Mouse (Mus musculus) MN1 (cell line): ENCODE data around the gene Lcorl.
"Not testable (repeated sequence)": the region's sequence is repeated elsewhere in the genome, so short reads cannot be mapped to it uniquely, and the experiment has no call there.

Experiments
- DNase-seq: peaks from one replicate; pipeline ENCODE4 v3.0.0-alpha.2; 2016; ENCODE audit warnings: low spot score

Gene Lcorl

DNA sequence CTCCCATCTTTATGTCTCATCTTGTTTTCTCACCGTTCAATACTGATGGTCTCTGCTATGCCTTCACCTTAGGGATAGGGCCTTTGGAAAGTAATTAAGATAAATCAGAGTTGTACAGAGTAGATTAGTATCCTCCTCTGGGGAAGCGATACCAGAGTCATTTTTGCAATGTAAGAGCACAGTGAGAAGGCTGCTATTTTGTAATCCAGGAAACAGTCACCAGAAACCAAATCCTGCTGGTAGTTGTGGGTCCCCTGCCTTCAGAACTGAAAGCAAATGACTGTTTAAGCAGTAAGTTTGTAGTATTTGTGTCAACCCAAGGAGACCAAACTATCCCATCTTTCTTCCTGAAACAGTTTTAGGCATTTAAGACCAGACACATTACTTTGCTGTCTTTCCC is 147.8 kb downstream of the Lcorl start:
- DNase-seq = no peak

DNA sequence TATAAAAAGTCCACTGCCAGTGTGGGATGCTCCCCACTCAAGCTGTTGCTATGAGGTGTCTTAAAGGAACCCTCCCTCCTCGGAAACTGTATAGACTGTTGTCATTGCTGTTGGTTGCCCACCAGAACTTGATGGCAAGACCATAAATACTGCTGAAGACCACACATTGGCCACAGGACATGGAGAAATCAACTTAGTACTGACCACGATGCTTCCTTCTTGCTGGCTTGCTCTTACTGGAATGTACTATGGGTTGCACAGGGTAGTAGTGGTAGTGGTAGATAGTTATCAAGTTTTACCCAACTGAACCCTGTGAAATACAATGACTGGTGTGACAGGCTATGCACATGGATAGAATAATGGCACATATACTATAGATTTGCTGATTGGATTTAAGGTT is 150.6 kb downstream of the Lcorl start:
- DNase-seq = no peak

DNA sequence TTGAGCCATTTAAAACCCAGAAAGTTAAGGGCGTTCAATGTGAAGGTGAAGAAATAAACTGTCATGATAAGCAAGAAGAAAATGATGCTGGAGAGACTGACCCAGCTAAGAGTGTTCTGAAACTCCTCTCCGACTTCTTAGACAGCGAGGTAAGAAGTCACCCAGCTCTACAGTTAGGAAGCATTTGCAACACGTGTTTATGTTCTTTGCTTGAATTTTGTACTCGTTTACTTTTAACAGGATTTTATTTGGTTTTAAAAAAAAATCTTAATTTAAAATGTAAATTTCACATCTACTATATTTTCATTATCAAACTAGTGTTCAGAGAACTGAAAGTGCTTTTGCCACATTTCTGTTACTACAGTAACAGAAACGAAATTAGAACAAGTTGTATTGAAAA is 165.7 kb downstream of the Lcorl start:
- DNase-seq = no peak

DNA sequence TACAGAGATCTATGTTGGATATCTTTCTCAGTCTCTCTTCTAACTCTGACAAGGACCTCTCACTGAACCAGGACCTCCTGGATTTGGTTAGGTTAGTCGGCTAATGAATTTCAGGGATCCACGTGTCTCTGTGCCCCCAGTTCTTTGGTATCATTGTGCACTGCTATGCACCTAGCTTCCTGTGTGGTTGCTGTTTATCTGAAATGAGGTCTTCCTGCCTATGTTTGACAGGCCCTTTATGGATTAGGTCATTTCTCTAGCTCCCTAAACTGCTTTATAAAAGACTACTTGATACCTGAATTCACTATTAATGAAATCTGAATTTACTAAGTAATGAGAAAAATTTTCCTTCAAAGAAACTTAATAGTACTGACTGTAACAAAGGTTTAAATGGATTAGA is 166.6 kb downstream of the Lcorl start:
- DNase-seq = no peak

DNA sequence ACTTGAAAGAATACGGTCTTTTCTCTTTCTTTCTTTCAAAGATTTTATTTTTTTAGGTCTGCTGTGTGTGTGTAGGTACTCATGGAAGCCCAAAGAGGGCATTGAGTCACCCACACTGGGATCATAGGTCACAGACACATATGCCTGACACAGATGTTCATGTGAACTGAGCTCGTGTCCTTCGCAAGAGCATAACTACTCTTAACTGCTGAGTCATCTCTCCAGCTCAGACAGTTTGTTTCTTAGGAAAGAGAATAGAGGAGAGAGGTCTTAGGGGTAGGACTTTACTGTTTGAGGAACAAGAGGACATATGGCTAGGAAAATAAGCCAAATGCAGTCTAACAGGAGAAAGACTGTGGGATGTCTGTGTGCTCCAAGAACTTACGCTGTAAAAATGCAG is 168.3 kb downstream of the Lcorl start:
- no peak for DNase-seq

DNA sequence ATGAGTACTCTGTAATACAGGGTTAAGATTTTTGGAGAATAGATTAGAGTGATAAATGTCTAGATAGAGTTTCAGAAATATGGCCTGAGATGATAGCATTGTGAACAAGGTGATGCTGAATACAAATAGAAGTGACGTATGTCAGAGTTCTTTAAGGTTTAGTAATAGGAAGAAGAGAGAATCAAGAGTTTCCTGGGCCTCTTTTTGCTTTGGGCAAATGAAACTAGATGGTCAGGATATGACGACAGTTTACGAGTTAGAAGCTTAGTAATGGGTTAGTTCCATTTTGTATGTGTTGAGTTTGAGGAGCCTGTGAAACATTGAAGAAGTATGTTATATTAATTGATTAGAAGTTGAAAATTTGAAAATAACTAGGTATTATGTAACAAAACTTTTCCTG is 171.2 kb downstream of the Lcorl start:
- no peak for DNase-seq

DNA sequence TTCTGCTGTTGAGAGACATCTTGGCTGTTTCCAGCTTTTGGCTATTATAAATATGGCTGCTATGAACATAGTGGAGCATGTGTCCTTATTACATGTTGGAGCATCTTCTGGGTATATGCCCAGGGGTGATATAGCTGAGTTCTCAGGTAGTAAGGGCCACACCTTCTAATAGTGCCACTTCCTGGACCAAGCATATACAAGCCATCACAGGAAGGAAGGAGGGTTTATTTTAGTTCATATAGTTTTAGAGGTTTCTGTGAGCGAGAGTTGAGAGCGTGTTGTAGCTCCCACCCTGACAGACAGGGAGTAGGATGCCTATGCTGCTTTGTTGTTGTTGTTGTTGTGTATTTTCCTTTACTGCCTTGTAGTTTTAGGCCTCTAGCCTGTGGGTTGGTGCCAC is 172.2 kb downstream of the Lcorl start:
- no peak for DNase-seq

DNA sequence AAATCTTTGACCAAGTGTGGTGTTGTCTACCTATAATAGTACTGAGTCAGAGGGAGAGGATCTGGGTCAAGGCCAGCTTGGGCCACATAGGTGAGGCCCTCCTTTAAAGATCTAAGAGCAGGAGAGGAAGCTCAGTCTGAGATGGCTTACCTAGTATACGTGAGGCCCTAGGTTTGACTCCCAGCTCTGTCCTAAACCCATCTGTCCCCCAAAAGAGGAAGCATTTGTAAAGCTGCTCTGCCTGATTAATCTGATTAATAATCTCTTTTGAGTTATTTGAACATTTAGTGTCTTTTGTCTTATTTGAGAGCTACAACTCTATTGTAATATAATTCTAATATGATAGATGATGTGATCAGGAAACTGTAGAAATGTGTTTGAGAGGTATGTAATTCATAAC is 174.0 kb downstream of the Lcorl start:
- no peak for DNase-seq

DNA sequence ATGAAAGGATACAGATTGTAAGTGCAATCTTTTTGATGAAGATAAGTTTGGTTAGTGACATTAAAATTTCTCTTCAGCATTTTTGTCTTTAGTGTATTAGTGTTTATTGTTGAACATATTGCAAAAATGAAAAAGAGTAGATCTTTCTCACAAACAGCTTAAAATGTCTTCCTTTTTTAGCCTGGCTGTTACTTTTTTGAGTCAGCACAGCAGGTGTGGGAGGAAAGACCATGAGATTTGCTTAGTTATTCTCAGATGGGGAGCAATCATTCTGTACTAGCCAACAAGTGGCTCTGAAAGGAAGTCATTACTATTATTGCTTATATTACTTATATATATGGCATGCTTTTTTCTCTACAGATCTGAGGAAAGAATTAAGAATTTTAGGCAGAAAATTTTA is 177.5 kb downstream of the Lcorl start:
- DNase-seq = no peak

DNA sequence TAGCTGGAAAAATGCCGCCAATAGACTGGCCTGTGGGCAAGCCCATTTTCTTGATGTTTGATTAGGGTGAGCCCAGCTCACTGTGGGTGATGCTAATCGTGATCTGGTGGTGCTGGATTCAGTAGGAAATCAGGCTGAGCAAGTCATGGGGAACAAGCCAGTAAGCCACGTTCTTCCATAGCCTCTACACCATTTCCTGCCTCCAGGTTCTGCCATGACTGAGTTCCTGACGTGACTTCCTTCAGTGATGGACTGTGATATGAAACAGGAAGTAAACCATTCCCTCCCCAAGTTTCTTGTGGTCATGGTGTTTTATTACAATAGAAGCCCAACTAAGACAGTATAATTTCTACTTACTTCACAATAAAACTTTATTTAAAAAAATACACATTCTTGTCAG is 179.8 kb downstream of the Lcorl start:
- no peak for DNase-seq

DNA sequence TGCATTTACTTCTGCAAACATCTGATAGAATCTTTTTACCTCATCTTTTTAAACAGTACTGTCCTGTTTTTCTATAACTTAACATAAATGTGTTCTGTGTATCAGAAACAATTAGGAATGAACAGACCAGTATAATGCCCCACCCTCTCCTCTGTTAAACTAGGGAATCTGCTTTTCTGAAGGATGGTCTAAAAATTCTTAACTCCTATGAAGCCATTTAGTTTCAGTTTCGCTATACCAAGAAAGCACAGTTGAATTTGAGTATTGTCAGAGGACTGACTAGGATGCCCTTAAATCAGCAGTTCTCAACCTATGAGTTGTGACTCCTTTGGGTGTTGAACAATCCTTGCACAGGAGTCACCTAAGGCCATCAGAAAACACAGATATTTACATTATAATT is 182.4 kb downstream of the Lcorl start:
- DNase-seq = no peak

DNA sequence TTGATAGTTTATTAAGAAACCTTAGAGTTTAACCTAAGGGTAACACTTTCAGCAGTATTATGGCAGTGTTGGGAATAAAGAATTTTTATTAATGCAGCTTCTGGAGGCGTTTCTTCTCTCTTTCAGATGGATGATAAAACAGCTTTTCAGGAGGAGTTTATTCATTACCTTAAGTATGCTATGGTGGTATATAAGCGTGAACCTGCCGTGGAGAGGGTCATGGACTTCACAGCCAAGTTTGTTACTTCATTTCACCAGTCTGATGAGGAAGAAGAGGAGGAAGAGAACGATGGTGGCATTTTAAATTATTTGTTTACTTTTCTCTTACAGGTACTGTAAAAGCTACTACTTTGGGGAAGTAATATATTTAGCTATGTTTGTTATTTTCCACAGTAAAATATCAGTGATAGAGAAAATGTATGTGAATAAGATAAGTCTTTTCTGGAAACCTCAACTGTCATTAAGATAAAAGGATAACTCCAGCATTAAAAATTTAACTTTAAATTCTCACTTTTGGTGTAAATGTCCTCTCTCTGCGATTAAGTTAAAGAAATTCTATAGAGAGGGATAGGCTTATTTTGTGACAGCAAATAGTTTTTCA is 186.4 kb downstream of the Lcorl start:
- no peak for DNase-seq

DNA sequence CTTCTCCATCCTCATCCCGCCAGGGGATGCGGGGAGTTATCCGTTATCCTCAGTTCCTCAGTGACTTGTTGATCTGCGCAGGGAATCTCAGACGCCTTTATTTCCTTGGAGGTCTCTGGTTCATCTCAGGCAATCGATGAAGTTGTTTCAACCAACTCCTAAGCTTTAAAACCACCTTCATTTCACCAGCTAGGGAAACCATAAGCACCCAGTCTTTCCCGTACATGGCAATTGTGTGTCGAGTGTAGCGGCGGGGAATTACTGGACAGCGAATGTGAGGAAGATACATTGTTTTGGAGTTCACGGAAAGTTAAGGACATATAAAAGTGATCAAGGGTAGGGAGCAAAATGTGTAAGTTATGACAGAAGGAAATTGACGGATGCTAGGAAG is 187.1 kb downstream of the Lcorl start:
- DNase-seq = no peak

DNA sequence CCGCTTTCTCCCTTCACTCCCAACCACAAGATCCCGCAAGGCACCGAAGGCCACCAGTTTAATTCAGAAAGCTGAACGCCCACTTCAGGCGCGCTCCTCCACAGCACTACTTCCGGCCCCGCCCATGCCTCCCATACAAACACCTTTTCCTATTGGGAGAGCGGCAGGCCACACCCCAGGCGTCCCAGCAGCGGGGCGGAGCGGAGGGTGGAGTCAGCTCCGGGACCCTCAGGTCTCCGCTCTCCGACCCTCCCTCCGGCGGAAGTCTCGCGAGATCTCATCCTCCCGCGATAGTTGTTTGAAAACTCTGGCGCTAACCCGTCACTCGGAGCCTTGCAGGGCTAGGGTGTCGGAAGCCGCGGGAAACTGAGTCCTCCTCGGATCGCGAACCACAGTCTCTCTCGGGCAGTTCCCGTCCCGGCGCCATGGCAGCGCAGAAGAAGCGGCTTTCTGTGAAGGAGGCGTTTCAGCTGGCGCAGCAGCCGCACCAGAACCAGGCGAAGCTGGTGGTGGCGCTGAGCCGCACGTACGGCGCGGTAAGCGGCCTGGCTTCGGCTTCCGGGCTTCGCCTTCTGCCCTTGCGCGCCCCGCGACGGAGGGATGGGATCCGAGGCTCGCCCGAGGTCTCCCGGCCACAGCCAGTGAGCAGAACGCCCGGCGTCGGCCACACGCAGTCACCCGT is 187.7 kb downstream of the Lcorl start, which contains the start of gene Ncapg:
Gene Ncapg, plus strand, starts transcription at position 322 of the 682 bp plus-strand sequence.
- peak; percentile 96 for DNase-seq

DNA sequence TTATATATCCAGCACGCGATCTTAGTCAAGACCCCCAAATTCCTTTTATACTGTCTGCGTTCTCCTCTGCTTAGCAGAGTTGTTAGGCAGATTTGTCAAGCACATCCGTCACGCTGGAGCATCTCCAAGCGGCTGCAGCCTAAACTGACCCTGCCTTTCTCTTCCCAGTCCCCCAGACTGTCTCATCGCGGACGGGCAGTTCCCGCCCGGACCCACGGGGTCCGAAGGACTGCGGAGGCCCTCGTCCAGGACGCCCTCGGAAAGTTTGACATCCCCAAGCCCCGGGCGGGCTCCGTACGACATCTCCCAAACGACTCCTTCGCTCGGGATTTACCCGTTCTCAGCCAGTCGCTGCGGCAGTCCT is 188.2 kb downstream of the Lcorl start:
- no peak for DNase-seq

DNA sequence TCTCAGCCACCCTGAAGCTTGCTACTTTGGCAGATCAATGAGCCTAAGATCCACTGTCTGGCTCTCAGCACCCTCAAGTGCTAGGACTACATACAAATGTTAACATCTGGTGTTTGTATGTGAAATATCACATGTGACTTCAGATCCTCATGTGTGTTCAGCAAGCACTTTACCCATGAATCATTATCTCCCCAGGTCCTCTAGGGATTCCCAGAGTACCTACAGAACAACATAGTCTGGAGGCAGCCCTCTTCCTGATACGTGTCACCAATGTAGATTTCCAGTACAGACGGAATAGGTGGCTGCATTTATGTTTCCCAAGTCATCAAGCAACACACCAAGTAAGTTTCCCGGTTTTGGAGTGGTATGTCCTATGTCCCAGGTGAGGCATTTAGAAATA is 188.6 kb downstream of the Lcorl start:
- DNase-seq = peak; percentile 20

DNA sequence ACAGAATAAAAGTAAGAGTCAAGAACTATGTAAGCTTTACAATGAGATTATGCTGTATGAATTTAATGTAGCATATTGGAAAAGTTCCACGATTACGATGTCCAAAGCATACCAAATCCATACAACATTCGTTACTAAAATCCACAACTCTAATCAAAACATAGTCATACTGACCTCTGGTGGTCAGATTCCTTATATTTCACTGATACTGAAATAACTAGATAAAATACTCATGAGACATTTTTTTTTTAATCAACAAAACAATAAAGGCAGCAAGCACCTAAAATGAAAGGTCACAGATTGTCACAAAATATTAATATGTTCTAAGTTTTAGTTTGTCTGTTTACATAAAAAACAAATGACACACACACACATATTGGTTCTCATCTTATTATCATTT is 189.1 kb downstream of the Lcorl start:
- peak; percentile 69 for DNase-seq

DNA sequence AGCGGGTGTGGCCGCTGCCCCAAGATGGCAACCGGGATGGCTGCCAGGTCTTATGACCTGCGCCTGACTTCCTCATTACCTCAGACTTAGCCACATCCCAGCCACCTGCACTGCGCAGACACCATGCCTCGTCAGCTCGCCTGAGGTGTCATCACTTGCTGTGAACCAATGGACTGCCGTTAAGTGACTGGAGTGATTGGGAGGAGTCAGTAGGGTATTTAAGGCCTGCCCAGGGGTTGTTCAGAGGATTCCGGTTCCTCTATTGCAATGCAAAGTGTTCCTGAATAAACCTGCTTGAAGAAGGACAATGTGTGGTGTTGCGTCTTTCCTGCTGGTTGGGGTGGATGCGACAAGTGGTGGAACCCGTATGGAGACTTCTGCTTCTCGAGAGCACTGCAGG is 199.0 kb downstream of the Lcorl start:
- not testable (repeated sequence) for DNase-seq

DNA sequence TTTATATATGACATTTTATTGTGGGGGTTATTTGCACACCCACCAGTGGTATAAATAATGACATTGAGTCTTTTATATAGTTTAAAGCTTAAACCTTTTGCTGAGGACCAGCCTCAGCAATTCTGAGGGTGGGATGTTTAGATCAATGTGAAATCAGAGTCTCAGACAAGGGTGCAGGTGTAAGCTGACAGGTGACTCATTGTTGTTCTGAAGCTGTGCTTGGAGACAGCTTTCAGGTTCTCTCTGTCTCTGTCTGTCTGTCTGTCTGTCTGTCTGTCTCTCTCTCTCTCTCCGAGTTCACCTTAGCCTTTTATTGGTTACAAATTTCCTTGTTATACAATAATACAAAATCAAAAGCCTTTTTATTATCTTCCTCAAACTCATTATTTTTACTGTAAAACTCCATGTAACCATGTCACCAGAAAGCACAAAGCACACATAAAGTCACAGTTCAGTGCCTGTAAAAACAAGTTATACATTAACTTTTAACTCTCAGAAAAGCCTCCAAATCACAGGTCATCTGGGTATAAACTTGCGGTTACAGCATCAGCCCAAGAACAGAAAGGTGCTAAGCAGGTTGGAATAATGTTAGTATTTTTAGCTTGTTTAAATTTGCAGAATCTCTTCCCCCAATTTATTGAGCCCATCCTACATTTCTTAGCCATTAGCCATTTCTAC is 206.2 kb downstream of the Lcorl start:
- DNase-seq = no peak
